Mouse (Mus musculus): ENCODE results near the gene Pak4.
"Not testable (repeated sequence)": the region's sequence is repeated elsewhere in the genome, so short reads cannot be mapped to it uniquely, and the experiment has no call there.

The Pak4 gene

DNA sequence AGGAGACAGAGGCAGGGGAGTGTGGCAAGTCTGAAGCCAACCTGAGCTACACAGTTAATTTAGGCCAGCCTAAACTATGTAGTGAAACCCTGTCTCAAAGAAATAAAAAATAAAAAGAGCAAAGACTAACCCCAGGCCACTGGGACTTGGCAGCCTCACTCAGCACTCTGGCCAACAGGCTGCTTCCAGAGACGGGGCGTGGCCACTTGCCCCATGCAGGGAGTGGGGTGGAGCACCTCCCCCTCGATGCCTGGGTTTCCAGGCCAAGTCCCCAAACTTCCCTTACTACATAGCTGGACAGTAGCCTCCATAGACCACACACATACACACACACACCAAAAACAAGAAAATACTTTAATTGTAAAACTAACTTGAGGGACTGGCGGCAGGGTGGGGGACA is 39.5 kb downstream of the Pak4 start:
- peak; percentile 36 for DNase-seq

DNA sequence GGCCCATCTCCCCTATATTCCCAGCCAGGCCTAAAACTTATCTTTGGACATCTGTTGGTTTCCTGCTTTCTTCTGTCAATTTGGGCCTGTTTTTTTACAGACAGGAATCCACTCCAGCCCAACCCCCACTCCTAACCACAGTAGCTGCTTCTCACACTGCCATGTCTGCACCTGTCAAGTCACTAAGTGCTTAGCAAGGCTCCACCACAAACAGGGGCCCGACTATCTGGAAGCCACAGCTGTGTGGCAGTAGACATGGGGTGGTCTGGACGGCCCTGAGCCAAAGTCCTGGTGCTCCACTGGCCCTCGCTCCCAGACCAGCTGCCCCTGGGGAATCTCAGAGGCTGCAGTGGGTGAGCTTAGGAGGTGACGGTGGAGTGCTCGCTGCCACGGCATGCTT is 40.3 kb downstream of the Pak4 start:
- DNase-seq: no peak

DNA sequence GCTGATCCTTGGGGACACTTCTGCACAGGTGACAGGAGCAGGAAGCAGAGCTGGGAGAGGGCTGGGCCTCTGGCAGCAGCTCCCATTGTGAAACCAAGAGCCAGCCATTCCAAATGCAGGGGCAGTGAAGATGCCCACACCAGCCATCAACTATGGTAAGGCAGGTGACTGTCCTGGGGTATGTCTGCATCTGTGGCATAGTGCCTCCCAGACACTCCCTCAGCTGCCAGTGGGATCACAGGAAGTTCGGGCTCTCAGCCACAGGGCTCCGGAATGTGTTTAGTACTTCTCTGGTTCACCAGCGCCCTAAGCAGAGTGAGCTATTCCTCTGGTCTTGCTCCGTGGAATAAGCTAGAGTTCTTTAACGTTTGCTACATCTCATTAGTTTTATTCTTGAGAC is 40.9 kb downstream of the Pak4 start:
- no peak for DNase-seq

DNA sequence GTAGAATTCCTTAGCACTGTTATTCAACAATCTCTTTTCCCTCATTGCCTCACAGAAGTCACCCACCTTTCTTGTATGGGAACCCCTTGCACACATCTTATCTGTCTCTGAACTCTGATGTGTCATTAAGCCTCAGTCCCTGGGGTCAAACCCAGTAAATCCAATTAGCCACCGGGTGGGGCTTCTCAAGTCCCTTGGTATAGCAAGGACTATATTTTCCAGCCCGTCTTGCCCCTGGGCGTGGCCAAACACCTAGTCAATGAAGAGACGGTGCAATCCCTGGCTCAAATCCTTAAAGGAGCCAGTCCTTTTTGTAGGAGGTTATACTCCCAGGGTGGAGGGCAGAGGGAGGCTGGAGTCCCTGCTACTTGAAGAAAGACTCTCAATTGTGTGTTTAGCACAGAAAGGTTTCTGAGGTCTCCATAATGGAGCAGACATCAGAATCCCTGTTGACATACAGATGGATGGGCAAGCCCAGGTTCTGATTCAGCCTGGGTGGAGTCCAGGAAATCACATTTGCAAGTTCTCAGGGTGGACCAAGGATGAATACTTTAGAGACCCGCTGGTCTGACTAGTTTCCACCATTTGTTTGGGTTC is 41.9 kb downstream of the Pak4 start:
- no peak for DNase-seq

DNA sequence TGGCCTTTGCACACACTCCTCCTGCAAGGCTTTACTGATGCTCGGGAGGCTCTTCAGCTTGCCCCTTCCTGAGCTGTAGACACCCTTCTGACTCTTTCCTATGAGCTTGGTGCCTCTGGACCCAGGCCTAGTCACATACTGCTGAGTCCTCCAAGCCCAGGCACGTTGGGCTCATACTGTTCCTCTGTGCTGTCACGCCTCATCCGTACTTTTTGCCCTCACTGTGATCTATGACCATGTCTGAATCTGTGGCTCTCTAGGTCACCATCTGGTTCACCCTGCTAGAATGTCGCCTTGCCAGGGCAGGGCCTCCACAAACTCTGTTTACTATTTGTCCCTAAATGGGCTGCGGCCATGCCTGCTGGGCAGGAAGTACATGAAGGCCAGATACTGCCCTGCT is 44.9 kb downstream of the Pak4 start:
- DNase-seq: no peak

DNA sequence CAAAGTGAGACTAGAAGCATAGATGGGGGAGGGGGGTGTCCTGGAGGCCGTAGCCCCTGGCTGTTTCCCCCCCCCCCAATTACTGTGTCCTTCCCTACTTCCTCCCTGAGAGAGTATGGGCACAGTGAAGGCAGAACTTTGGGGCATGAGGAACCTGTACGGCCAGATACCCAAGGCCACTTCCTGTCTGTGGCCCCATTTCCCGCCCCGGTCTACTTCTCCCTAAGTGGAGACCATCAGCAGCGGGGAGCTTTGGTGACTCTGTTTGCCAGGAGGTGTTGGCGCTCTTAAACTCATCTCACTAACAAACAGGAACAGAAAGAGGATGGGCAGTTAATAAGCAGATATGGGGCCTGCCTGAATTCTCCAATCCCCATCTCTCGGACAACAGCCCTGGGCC is 50.4 kb downstream of the Pak4 start:
- DNase-seq: no peak

DNA sequence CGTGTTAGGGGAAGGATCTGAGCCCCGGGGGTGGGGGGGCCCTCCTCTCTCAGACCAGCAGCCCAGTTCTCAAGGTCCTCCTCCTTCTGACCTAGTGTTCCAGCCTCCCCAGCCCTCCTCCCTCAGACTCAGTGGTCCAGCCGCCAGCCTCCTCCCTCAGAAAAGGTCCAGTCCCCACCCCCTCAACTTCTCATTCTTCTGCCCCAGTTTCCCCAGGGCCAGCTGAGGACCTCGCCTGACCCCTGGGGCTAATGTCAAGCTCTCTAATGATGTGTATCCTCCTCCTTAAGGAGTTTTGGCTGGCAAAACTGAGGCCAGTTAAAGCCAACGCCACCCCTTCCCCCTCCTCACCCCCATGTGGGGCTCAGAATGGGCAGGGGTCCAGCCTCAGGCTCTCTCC is 50.8 kb downstream of the Pak4 start, which contains the start of gene Nccrp1:
Gene Nccrp1, minus strand, starts transcription at position 101 of the 400 bp plus-strand sequence.
- no peak for DNase-seq

DNA sequence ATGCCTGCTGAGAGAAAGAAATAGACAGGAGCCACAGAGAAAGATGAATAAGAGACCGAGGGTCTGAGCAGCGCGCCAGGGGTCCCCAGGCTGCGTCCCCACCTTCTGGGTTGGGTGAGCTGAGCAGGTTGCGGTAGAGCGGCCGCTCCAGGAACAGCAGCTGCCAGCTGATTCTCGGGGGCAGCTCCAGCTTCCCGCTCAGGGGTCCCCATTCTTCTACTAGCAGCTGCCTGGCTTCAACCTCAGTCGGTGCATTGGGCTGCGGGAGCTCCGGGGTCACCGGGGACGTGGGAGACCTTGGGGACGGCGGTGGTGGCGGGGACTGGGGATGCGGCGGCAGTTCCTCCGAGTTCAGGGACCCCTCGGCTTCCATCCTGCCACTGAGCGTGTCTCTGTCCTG is 51.3 kb downstream of the Pak4 start:
- DNase-seq: no peak

DNA sequence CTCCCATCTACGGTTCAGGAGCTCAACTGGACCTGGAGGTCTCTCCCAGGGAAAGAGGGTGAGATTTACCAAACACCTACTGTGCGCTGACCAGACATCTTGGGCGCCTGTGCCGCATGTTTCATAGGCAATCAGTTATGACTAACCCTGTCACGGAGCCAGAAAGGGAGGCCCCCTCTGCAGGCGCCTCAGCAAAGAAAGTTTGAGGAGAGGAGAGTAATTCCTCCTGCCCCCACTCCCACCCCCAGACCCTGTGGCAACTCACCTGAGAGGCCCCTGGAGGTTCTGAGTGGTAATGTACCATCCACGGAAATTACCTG is 52.1 kb downstream of the Pak4 start:
- no peak for DNase-seq

DNA sequence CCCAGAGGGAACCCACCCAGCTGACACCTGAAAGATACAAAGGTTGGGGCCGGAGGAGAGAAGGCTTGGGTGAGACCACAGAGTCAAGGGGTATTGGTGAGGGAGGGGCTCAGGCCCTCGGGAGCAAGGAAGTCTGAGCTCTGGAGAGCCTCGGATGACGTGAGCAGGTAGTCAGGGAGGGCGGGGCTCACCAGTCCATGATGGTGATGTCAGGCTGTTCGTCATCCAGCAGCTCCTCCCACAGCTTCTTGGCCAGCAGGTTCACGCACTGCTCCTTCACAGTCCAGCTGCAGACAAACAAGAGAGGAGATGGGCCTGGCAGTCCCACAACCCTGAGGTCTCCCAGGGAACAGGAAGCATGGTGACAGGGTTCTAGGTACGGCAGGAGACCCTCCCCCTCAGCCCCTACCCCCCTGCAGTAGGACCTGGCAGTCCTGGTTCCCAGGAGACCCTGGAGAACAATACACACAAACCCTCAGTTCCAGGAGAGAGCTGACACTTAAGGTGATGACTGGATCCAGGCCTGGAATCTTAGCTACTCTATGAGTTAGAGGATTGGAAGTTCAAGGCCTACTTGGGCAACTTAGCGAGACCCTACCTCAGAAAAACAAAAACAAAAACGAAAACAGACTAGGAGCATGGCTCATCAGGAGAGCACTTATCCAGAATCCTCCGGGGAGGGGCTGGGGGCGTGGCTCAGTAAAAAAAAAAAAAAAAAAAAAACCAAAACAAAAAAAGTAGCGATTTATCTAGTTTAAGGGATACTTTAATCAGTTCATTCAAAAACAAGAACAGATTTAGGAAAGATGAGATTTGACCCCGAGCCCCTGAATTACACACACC is 52.7 kb downstream of the Pak4 start:
- DNase-seq: no peak

DNA sequence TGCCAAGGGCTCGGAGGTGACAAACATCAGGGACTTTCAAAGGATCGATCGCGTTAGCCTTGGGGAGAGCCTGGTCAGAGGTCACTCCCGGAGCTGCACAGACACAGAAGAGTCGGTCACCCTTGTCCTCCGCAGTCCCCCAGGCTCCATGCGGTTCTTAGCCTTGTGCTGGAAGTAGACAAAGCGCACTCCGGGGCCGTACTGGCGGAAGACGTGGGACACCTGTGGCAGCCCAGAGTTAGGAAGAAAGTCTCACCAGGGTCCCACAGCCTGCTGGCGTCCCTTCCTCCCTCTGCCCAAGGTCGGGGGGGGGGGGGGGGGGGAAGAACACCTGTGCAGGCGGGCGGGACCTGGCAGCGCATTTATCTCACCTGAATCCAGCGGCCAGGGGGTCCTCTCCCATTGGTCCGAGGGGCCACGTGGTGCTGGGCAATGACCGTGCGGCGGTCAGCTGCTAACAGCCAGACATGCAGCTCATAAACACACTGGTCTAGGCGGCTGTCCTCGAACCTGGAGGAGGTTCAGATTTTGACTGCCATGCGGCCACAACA is 53.9 kb downstream of the Pak4 start:
- DNase-seq: no peak

DNA sequence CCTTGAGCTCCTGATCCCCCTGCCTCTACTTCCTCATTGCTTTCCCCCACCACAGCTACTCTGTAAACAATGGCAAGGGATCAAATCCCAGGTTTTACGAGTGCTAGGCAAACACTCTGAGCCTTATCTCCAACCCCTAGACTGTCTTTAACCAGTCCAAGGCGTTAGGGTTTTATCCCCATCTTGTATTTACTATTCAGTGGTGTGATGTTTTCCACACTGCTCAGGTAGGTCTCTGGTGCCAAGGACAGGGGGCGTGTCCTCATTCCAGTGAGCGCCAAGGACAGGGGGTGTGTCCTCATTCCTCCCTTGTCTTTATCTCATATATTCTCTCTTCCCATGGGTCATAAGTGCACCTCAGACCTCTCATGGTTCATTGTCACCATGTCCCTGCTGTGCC is 57.5 kb downstream of the Pak4 start, which contains the start of gene Sycn:
Gene Sycn, plus strand, starts transcription at position 360 of the 400 bp plus-strand sequence.
- DNase-seq: no peak

DNA sequence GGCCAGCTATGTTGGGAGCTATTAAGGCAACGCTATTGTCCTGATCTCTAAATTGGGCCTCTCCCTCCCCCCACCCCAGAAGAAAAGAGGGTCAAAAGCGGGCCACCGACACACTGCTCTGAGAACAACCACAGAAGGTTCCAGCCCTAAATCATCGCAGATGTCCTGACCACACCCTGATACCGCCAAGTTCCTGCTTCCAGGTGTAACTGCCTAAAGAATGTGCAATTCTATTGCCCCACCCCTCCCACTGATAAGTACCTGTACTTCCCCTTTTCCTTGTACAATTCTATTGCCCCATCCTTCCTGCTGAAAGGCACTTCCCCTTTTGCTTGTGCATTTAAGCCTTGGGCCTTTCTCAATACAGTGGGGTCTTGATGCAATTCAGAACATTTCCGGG is 59.1 kb downstream of the Pak4 start:
- DNase-seq: not testable (repeated sequence)

DNA sequence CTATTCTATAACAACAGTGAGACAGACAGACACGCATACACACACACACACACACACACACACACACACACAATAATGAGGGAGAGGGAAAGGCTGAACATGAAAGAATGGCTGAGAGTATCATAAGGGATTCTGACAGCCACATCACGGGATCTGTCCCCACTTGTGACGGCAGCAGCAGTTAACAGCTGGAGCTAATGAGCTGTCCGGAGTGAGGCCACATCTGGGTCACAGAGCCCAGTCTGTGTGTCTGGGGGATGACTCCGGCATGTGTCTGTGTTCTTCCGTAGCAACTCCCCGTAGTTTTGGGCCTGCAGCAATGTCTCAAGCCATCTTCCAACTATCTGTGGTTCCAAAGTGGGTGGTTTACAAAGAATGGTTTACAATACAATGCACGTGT is 66.0 kb downstream of the Pak4 start:
- no peak for DNase-seq

DNA sequence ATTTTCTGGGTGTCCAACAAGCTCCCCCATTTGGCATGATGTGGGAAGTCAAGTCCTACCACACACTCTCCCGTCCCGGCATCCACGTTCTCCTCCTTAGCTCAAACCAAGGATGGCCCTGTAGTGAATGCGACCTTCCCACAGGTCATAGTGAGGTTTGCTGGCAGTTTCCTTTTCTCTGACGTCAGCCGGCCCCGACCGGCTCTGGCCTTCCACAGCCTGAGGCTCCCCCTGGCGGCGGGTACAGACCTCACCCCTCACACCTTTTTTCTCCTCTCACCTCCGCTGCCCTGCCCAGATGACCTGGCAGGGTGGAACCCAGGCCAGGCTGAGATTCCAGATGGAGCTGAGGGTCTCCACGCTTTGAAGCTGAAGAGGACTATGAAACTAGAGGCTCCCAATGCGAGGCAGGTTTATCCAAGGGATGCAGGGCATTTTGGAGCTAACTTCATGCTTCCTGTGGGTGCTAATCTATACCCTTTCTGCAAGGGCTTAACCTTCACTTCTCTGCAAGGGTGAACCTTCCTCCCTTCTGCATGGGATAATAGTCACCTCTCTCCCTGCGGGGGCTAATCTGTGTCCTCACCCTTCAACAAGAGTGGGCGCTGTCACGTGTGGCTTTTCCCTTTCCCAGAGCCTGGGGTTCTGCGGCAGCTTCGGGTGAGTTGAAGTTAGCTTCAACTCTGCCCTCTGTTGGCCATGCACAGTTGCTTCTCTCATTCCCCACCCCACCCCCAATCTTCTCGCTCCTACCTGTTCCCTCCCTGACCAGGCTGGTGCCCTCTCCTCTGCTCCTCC is 69.9 kb downstream of the Pak4 start:
- peak; percentile 55 for DNase-seq

DNA sequence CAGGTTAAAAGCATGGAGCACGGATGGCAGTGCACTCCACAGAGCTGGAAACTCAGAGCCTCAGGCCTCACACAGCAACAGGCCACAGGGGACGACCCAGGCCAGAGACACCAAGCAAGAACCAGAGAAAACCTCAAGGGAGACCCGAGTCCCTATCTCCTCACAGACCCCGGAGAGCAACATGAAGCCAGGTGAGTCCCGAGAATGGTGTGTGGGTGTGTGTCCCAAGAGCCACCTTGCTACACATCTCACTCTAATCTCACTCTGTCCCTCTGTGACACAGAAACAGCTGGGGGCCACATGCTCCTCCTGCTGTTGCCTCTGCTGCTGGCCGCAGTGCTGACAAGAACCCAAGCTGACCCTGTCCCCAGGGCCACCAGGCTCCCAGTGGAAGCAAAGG is 75.4 kb downstream of the Pak4 start, which contains the start of gene Ifnl3:
Gene Ifnl3, plus strand, starts transcription at position 301 of the 400 bp plus-strand sequence.
- not testable (repeated sequence) for DNase-seq

DNA sequence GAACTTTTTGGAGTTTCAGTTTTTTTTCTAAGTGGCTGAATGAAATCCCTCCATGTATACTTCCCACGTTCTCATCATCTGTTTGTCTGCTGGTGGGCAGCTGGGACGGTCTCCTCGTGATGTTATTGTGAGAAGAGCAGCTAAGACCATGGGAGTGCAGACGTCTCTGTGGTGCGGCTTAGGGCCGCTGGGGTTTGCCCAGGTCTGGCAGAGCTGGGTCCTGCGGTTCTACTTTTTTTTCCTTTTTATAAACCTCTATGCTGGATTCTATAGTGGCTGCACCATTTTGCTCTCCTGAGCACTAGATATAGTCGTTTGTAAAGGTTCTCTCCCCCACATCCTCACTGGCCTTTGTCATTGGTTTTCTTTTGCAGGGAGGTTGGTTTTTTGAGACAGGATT is 86.5 kb downstream of the Pak4 start:
- DNase-seq: no peak

DNA sequence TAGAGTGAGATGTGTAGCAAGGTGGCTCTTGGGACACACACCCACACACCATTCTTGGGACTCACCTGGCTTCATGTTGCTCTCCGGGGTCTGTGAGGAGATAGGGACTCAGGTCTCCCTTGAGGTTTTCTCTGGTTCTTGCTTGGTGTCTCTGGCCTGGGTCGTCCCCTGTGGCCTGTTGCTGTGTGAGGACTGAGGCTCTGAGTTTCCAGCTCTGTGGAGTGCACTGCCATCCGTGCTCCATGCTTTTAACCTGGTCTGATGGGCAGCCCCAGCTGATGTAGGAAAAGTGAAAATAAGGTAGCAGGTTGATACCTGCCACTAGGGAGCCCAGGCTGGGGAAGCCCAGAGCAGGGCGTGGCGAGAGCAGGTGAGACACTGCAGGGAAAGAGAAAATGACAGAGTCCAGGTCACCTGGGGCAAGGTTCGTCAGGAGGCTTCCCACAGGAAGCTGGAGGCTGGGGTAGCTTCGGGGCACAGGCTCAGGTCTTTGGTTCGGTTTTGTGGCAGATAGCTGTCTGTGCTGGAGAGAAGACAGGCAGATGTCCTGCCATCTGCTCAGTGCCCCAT is 87.5 kb downstream of the Pak4 start, which contains the start of gene Ifnl2:
Gene Ifnl2, minus strand, starts transcription at position 51 of the 570 bp plus-strand sequence.
- DNase-seq: not testable (repeated sequence)

DNA sequence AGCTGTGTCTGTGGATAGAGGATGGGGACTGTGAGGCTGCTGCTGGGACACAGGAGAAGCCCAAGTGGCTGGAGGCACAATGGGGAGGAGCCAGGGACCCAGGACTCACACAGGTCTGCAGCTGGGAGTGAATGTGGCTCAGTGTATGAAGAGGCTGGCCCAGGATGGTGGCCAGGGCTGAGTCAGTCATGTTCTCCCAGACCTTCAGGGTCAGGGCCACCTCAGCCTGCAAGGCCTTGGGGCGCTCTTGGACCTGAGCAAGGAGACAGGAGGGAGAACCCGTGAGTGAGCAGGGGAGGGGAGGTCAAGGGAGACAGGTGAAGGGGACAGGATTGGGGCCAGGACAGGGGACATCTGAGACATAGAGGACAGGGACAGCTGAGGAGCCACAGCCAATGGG is 88.9 kb downstream of the Pak4 start:
- DNase-seq: not testable (repeated sequence)

Data from cerebellum, adult 11-12 months (tissue).